Mouse (Mus musculus): Measurements from ENCODE around the gene Tectb. TPM values are rescaled to one million over a fixed set of nuclear protein-coding genes. Genes with fewer than 3 reads are reported as not detected.

Gene Tectb
- polyA plus RNA-seq, 1 experiment: not detected

DNA sequence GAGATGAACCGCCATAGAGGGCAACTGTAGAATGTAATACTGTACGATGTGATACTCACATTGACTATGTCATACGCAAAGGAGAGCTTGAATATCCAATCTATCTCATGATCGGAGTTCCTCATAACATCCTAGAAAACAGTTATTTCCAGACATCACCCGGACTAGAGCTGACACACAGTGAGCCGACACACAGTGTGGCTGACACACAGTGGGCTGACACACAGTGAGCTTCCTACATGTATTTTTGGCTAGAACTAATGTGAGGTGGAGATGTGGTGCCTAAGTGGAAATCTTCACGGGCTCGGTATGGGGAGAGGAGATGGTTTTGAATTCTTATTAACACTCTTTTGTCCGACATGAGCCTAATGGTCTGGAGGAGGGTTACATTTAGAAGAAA is 41.7 kb downstream of the Tectb start:
- Histone ChIP-seq H3K27ac (ENCODE audit: insufficient read depth, low read depth, low read length) (no peak overlapping the region), H3K4me3 (ENCODE audit: insufficient read depth, low read depth, low read length) (no peak overlapping the region), H3K4me1 (ENCODE audit: control insufficient read depth, insufficient read depth, low read length) (peaks cover 13% of the 10 kb centered on the region)
- 92% methylated on average over 9 of the region's 9 CpGs for WGBS
- TF ChIP-seq POLR2A (IDR thresholded peaks at IDR 0.05; ENCODE audit: insufficient read depth, low read depth, low read length) (no peak), CTCF (IDR thresholded peaks at IDR 0.05; ENCODE audit: insufficient read depth, low read depth, low read length) (no peak)

DNA sequence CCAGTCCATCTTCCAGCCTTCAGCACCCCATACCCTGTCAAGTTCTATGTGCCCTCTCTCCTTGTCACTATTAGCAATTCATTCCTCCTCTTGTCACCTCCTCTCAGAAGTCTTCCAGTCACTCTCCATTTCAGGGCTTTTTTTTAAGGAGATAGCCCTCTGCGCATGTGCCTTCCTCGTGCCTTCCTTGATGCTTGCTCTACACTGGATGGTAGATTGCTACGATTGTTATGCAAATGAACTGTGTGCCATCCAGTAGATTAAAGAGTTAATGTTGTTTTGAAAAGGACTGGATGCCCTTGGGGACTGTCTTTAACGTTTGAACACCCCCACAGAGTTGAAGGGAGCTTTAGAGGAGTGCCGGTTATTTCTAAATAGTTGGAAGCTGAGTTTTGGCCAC is 46.1 kb downstream of the Tectb start:
- 68% methylated on average over 5 of the region's 5 CpGs for WGBS
- TF ChIP-seq POLR2A (IDR thresholded peaks at IDR 0.05; ENCODE audit: insufficient read depth, low read depth, low read length) (no peak), CTCF (IDR thresholded peaks at IDR 0.05; ENCODE audit: insufficient read depth, low read depth, low read length) (no peak)
- Histone ChIP-seq H3K27ac (ENCODE audit: insufficient read depth, low read depth, low read length) (no peak overlapping the region), H3K4me3 (ENCODE audit: insufficient read depth, low read depth, low read length) (no peak overlapping the region), H3K4me1 (ENCODE audit: control insufficient read depth, insufficient read depth, low read length) (peaks cover 5% of the 10 kb centered on the region)

DNA sequence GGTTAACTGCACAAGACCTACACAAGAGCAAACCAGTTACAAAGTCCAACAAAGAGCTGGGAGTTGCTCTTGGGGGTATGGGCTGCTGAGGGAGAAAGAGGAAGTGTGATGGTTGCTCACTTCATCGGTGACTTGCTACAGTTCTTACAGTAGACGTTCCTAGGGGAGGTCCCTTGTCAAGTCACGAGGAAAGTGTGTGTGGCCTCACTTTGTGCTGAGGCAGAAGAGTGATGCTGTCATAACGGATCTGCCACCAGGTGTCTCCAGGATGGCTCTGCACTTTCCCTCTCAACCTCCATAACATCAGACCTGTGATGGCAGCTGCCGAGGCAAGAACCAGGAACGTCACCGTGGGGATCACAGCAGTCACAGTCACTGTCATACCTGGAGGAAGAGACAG is 46.6 kb downstream of the Tectb start:
- WGBS: 87% methylated on average over 7 of the region's 7 CpGs
- H3K27ac ChIP-seq (ENCODE audit: insufficient read depth, low read depth, low read length): no peak overlapping the region
- no peak for TF ChIP-seq POLR2A (IDR thresholded peaks at IDR 0.05; ENCODE audit: insufficient read depth, low read depth, low read length)
- TF ChIP-seq CTCF (IDR thresholded peaks at IDR 0.05; ENCODE audit: insufficient read depth, low read depth, low read length): no peak
- peaks cover 5% of the 10 kb centered on the region for H3K4me1 ChIP-seq (ENCODE audit: control insufficient read depth, insufficient read depth, low read length)
- no peak overlapping the region for H3K4me3 ChIP-seq (ENCODE audit: insufficient read depth, low read depth, low read length)

DNA sequence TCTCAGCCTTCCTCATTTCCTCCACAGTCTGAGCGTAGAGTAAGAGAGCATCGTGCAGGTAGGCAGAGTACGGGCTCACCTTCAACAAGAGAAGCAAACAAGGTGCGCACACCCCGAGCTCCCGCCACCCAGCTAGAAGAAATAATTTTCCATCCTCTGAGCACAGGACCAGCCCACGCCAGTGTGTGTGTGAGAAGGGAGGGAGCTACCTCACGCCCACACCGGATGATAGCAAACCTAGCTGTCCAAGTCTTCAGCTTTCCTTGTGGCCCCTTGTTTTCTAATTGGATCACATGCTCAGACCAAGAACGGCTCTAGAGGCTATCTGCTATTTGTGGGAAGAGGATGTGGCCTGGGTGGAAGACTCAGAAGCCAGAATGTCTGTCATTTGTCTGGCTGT is 50.5 kb downstream of the Tectb start:
- H3K4me3 ChIP-seq (ENCODE audit: insufficient read depth, low read depth, low read length): no peak overlapping the region
- H3K27ac ChIP-seq (ENCODE audit: insufficient read depth, low read depth, low read length): no peak overlapping the region
- TF ChIP-seq CTCF (IDR thresholded peaks at IDR 0.05; ENCODE audit: insufficient read depth, low read depth, low read length): no peak
- TF ChIP-seq POLR2A (IDR thresholded peaks at IDR 0.05; ENCODE audit: insufficient read depth, low read depth, low read length): no peak
- 63% methylated on average over 10 of the region's 10 CpGs for WGBS
- peaks cover 5% of the 10 kb centered on the region for H3K4me1 ChIP-seq (ENCODE audit: control insufficient read depth, insufficient read depth, low read length)

DNA sequence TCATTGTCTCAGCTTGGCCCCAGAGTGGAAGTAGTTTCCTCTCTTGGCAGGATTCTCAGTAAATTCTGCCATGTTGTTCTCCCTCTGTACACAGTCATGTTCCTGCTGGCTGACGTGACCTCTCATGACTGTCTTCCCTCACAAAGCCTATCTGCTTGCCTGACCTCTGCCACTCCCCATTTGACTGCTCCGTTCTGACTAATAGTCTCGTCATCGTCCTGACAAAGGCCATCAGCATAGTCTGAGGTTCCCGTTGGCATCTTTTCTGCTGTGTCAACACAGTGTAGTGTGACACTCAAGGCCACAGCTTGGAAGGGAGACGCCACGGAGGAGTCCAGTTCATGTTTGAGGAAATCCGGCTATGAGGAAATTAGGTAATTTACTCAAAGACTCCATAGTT is 51.6 kb downstream of the Tectb start:
- peaks cover 5% of the 10 kb centered on the region for H3K4me1 ChIP-seq (ENCODE audit: control insufficient read depth, insufficient read depth, low read length)
- TF ChIP-seq POLR2A (IDR thresholded peaks at IDR 0.05; ENCODE audit: insufficient read depth, low read depth, low read length): no peak
- TF ChIP-seq CTCF (IDR thresholded peaks at IDR 0.05; ENCODE audit: insufficient read depth, low read depth, low read length): no peak
- no peak overlapping the region for H3K27ac ChIP-seq (ENCODE audit: insufficient read depth, low read depth, low read length)
- no peak overlapping the region for H3K4me3 ChIP-seq (ENCODE audit: insufficient read depth, low read depth, low read length)
- WGBS: 80% methylated on average over 8 of the region's 8 CpGs

DNA sequence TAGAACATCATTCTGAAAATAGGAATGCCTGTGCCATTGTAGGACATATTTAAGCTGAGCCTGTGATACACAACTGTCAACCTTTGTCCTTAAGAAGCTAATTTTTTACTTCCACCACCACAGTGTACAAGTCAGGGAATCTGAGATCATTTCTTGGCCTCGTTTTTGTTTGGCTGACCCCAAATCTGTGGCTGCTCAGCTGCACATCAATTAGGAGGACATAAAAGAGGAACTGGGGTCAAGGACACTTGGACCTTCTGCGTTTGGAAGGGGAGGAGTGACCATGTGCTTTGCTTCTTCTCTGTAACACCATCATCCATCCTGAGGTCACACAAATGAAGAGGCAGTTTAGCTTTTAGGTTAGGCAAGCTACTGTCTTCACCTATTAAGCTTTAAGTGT is 55.5 kb downstream of the Tectb start:
- Histone ChIP-seq H3K4me3 (ENCODE audit: insufficient read depth, low read depth, low read length) (no peak overlapping the region), H3K27ac (ENCODE audit: insufficient read depth, low read depth, low read length) (no peak overlapping the region), H3K4me1 (ENCODE audit: control insufficient read depth, insufficient read depth, low read length) (peaks cover 2% of the 10 kb centered on the region)
- TF ChIP-seq CTCF (IDR thresholded peaks at IDR 0.05; ENCODE audit: insufficient read depth, low read depth, low read length) (no peak), POLR2A (IDR thresholded peaks at IDR 0.05; ENCODE audit: insufficient read depth, low read depth, low read length) (no peak)
- 48% methylated on average over 2 of the region's 2 CpGs for WGBS

DNA sequence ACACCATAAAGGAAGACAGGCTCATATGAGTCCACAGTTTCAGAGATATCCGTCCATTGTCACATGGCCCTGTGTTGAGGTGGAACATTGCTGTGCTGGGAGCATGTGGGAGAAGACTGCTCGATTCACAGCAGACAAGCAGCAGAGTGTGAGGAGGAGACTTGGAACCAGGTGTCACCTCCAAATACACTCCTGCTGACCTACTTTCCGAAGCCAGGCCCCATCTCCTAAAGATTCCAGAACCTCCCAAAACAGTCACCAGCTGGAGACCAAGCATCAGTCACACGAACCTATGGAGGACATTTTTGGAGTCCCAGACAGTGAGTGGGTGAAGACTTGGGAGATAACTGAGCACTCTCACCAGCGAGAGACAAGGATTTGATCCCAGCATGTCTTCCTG is 56.0 kb downstream of the Tectb start:
- no peaks in the 10 kb centered on the region for H3K4me1 ChIP-seq (ENCODE audit: control insufficient read depth, insufficient read depth, low read length)
- no peak overlapping the region for H3K27ac ChIP-seq (ENCODE audit: insufficient read depth, low read depth, low read length)
- H3K4me3 ChIP-seq (ENCODE audit: insufficient read depth, low read depth, low read length): no peak overlapping the region
- WGBS: 81% methylated on average over 5 of the region's 5 CpGs
- TF ChIP-seq CTCF (IDR thresholded peaks at IDR 0.05; ENCODE audit: insufficient read depth, low read depth, low read length): no peak
- no peak for TF ChIP-seq POLR2A (IDR thresholded peaks at IDR 0.05; ENCODE audit: insufficient read depth, low read depth, low read length)

DNA sequence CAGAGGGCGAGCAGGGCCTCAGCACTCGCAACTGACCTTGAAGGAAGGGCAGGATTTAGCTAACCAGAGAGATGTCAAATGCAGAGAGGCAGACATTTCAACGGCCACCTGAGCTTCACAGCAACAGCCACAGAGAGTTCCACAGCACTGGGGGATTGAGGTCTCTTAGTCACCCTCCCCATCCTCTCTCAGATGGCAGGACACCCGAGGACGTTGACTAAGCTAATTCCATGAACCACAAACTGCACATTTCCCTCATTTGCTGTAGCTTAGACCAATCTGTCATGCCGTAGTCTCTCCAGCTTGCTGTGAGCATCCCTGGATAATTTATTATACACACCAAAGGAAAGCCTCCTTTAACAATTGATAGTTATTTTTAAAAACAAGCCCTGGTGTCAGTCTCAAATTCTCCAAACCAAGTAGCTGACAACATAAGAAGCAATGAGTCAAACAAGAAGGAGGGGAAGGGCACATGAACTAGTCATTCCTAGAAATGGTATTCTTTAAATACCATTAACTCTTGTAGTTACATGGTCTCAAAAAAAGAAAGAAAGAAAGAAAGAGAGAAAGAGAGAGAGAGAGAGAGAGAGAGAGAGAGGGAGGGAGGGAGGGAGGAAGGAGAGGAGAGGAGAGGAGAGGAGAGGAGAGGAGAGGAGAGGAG is 59.4 kb downstream of the Tectb start:
- TF ChIP-seq POLR2A (IDR thresholded peaks at IDR 0.05; ENCODE audit: insufficient read depth, low read depth, low read length): no peak
- no peak for TF ChIP-seq CTCF (IDR thresholded peaks at IDR 0.05; ENCODE audit: insufficient read depth, low read depth, low read length)
- H3K27ac ChIP-seq (ENCODE audit: insufficient read depth, low read depth, low read length): no peak overlapping the region
- 71% methylated on average over 6 of the region's 6 CpGs for WGBS
- H3K4me1 ChIP-seq (ENCODE audit: control insufficient read depth, insufficient read depth, low read length): peaks cover 4% of the 10 kb centered on the region
- H3K4me3 ChIP-seq (ENCODE audit: insufficient read depth, low read depth, low read length): no peak overlapping the region

DNA sequence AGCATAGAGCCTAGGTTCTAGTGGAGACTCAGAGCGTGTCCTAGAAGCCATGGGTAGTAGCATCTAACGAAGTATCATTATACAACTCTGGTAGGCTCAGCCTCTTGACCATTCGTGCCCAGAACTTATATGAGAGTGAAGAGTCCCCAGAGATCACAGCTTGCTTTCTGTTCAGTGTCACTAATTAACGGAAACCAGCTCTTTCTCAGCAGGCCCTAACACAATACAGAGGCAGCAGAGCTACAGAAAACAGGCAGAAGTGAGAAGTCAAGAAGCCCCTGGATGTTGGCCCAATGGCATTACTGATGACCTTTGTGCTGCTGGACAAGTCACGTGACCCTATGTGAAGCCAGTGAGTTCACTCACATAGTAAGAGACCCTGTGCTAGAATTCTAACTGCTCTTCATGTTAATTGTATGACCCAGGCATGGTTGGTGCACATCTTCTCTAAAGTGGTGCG is 60.7 kb downstream of the Tectb start, which contains the start of gene Gucy2g:
TSS of gene Gucy2g (minus strand) at position 51 of the 460 bp plus-strand sequence.
- no peak for TF ChIP-seq CTCF (IDR thresholded peaks at IDR 0.05; ENCODE audit: insufficient read depth, low read depth, low read length)
- TF ChIP-seq POLR2A (IDR thresholded peaks at IDR 0.05; ENCODE audit: insufficient read depth, low read depth, low read length): no peak
- WGBS: 75% methylated on average over 6 of the region's 6 CpGs
- Histone ChIP-seq H3K27ac (ENCODE audit: insufficient read depth, low read depth, low read length) (no peak within 1 kb of the TSS), H3K4me1 (ENCODE audit: control insufficient read depth, insufficient read depth, low read length) (peaks cover 8% of the 10 kb centered on the region), H3K4me3 (ENCODE audit: insufficient read depth, low read depth, low read length) (no peak within 1 kb of the TSS)
